Mouse (Mus musculus) frontal cortex, adult 2 months (tissue): ENCODE data around the gene Ucma. TPM values are rescaled to one million over a fixed set of nuclear protein-coding genes. Genes with fewer than 3 reads are reported as not detected.

Experiments
- DNase-seq, 2 experiments: peaks; one replicate each; pipeline ENCODE4 v3.0.0; 2022; ENCODE audit warnings: low spot score in 1 of 2; ENCODE audit errors: extremely low spot score in 1 of 2
- polyA plus RNA-seq: library from polyadenylated mRNA; depleted of rRNA; stranded (reverse); fragments of >200 nt; gene quantifications from 2 replicates; pipeline ENCODE4 v1.2.3, GENCODE M21; 2012

The Ucma gene
- polyA plus RNA-seq, 1 experiment: 2.0 TPM

- DNase-seq: no peak
Observed at GRCm38 (mm10) chr2:4998905-4999304, 23.0 kb downstream of the Ucma start.

- no peak for DNase-seq
Observed at GRCm38 (mm10) chr2:5001266-5001665, 25.3 kb downstream of the Ucma start.

- DNase-seq: no peak
Observed at GRCm38 (mm10) chr2:5007107-5007506, 31.2 kb downstream of the Ucma start.

GRCm38 (mm10) chr2:5011898-5012490 lies 36.1 kb downstream of the Ucma start:
- no peak for DNase-seq

- peak; percentile 90 to 93 for DNase-seq
Observed at GRCm38 (mm10) chr2:5012491-5013324, 36.8 kb downstream of the Ucma start, which contains the start of gene Mcm10. Gene Mcm10, minus strand, starts transcription at chr2:5012791.

GRCm38 (mm10) chr2:5014616-5015015 lies 38.7 kb downstream of the Ucma start:
- no peak for DNase-seq

- DNase-seq: no peak
Observed at GRCm38 (mm10) chr2:5015527-5015926, 39.6 kb downstream of the Ucma start.

- no peak for DNase-seq
Observed at GRCm38 (mm10) chr2:5016922-5017321, 41.0 kb downstream of the Ucma start.

GRCm38 (mm10) chr2:5019708-5020107 lies 43.8 kb downstream of the Ucma start:
- DNase-seq: peak; percentile 45 to 71

GRCm38 (mm10) chr2:5023275-5023674 lies 47.4 kb downstream of the Ucma start:
- no peak for DNase-seq

- no peak for DNase-seq
Observed at GRCm38 (mm10) chr2:5023699-5024399, 47.9 kb downstream of the Ucma start.

- DNase-seq: no peak
Observed at GRCm38 (mm10) chr2:5025162-5025733, 49.3 kb downstream of the Ucma start.

- DNase-seq: no peak
Observed at GRCm38 (mm10) chr2:5027057-5027456, 51.1 kb downstream of the Ucma start.

- no peak for DNase-seq
Observed at GRCm38 (mm10) chr2:5028047-5028446, 52.1 kb downstream of the Ucma start.

- no peak for DNase-seq
Observed at GRCm38 (mm10) chr2:5029808-5030207, 53.9 kb downstream of the Ucma start.

- peak; percentile 18 to 45 for DNase-seq
Observed at GRCm38 (mm10) chr2:5031215-5031614, 55.3 kb downstream of the Ucma start.

GRCm38 (mm10) chr2:5032665-5033064 lies 56.7 kb downstream of the Ucma start:
- no peak for DNase-seq

- DNase-seq: no peak
Observed at GRCm38 (mm10) chr2:5033546-5034420, 57.9 kb downstream of the Ucma start.

- no peak for DNase-seq
Observed at GRCm38 (mm10) chr2:5034801-5035200, 58.9 kb downstream of the Ucma start.

GRCm38 (mm10) chr2:5035241-5035640 lies 59.3 kb downstream of the Ucma start:
- no peak for DNase-seq
